Mouse (Mus musculus) left cerebral cortex, adult 18-20 months (tissue): Measurements from ENCODE around the gene Luzp1. TPM values are rescaled to one million over a fixed set of nuclear protein-coding genes. Genes with fewer than 3 reads are reported as not detected.

ENCODE experiments used
- DNase-seq, 2 experiments: peaks; one replicate each; pipeline ENCODE4 v3.0.0; 2021 to 2022; ENCODE audit warnings: low spot score in 2 of 2, mixed read lengths in 1 of 2
- total RNA-seq, 2 experiments: library from RNA; stranded (reverse); gene quantifications; 2 replicates each; pipeline ENCODE4 v1.2.3; 2021

Gene Luzp1
- total RNA-seq, 2 experiments from 2014 or later: 83.9 to 88.2 TPM

GRCm38 (mm10) chr4:136602568-136602967, 133.0 kb downstream of the Luzp1 start, which contains the start of gene Kdm1a:
TSS of gene Kdm1a (minus strand) at chr4:136602723.
- DNase-seq: peak; percentile 96 to 97

Other genes with a start within 250 kb of the Luzp1 start
- gene Tcea3, start 222.0 kb upstream of the Luzp1 start, total RNA-seq: under 1 TPM; 0.49 to 0.77 TPM
- gene Zfp46, start 185.1 kb upstream of the Luzp1 start, total RNA-seq: 10 to 100 TPM; 41.5 to 43.6 TPM
- 10 to 100 TPM; 84.7 to 86.8 TPM for gene Hnrnpr, start 158.8 kb upstream of the Luzp1 start, total RNA-seq
- 1 to 10 TPM; 5.7 to 5.9 TPM for gene Htr1d, start 46.2 kb upstream of the Luzp1 start, total RNA-seq
- gene 6030445D17Rik, start 7.5 kb upstream of the Luzp1 start, total RNA-seq: under 1 TPM; 0.21 to 0.70 TPM
- gene Kdm1a, start 133.0 kb downstream of the Luzp1 start, total RNA-seq: 10 to 100 TPM; 88.7 to 93.5 TPM
- gene Tex46, start 140.7 kb downstream of the Luzp1 start, total RNA-seq: not detected
- not detected for gene Lactbl1, start 152.9 kb downstream of the Luzp1 start, total RNA-seq